Mouse (Mus musculus): ENCODE measurements at regions not wholly inside any gene's neighbourhood (a gene's known extent, or its start where the extent isn't known, plus 50 kb on each side); places are given as distances from the start of the nearest gene placed in this dataset. TPM values are rescaled to one million over a fixed set of nuclear protein-coding genes. Genes with fewer than 3 reads are reported as not detected.

DNA sequence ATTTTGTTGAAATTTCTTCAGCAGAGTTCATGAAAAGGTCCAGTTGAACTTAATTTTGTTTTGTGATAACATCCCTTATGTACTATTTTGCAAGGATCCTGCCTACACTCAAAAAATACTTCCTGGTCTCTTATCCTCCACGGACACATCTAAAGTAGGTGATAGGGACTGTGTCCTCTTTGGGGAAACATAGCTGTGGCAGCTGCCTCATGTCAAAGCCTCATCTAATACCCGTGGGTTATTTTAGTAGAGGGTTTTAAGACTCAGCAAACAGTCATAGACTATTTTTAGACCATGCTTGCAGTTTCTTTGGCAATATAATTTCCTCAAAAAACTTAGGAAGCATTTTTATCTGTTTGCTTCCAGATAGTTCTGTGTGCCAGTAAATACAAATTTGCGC, 127.8 kb upstream of the Rgs18 start:
- no peak for DNase-seq (ENCODE audit: extremely low spot score, low spot score)
- Histone ChIP-seq H3K27ac (no peak overlapping the region), H3K36me3 (replicated peaks) (no peaks in the 10 kb centered on the region), H3K4me1 (no peaks in the 10 kb centered on the region), H3K9me3 (no peaks in the 10 kb centered on the region), H3K27me3 (ENCODE audit: poor library complexity, severe bottlenecking) (no peaks in the 10 kb centered on the region), H3K4me3 (no peak overlapping the region)
- 94% methylated on average over 3 of the region's 3 CpGs for WGBS

DNA sequence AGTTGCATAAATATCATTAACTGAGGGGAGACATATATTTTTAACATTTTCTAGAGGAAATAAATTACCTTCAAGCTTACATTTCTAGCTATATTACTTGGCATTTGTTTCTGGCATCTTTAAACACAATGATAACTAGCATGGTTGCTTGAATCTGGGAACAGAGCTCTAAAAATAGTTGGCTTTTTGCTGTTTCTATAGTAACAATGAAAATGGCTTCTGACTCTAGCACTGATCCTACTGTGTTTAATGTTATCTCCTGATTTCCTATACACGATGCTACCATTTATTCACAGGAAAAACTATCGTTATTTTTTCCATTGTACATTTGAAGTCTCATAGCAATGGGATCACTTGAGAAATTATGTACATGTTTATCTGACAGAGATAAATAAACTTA, 108.4 kb upstream of the Rgs18 start:
- Histone ChIP-seq H3K4me3 (no peak overlapping the region), H3K27ac (no peak overlapping the region), H3K27me3 (ENCODE audit: poor library complexity, severe bottlenecking) (no peaks in the 10 kb centered on the region), H3K36me3 (replicated peaks) (no peaks in the 10 kb centered on the region), H3K4me1 (no peaks in the 10 kb centered on the region), H3K9me3 (no peaks in the 10 kb centered on the region)
- 97% methylated on average over 2 of the region's 2 CpGs for WGBS
- no peak for DNase-seq (ENCODE audit: extremely low spot score, low spot score)

DNA sequence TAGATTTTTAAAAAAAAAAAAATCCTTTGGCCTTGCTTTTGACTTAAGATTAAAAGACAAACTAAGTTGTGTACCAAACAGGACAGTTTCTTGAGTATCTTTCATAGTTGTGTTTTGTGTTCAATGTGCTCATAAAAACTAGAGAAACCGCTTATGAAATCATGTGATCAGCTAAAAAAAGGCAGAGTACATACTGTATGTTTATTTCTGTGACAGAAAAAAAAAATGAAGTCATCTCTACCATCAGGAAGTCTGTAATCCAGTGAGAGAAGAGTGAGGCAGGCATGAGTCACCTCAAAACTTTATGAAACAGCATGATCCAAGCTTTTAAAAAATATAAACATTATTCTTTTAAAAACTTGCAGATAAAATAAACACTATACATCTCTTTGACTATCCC, 86.9 kb upstream of the Rgs18 start:
- Histone ChIP-seq H3K4me3 (no peak overlapping the region), H3K36me3 (replicated peaks) (no peaks in the 10 kb centered on the region), H3K27ac (no peak overlapping the region), H3K4me1 (no peaks in the 10 kb centered on the region), H3K27me3 (ENCODE audit: poor library complexity, severe bottlenecking) (no peaks in the 10 kb centered on the region), H3K9me3 (no peaks in the 10 kb centered on the region)
- WGBS: 93% methylated on average over 1 of the region's 1 CpGs
- no peak for DNase-seq (ENCODE audit: extremely low spot score, low spot score)

Small RNA genes lying in the stretch of these regions (microRNA-seq; reads per million reads assigned to microRNA genes)
- not detected for gene Gm25708
